ENCODE assay signal across 2 mouse cellular contexts in the genomic region with DNA sequence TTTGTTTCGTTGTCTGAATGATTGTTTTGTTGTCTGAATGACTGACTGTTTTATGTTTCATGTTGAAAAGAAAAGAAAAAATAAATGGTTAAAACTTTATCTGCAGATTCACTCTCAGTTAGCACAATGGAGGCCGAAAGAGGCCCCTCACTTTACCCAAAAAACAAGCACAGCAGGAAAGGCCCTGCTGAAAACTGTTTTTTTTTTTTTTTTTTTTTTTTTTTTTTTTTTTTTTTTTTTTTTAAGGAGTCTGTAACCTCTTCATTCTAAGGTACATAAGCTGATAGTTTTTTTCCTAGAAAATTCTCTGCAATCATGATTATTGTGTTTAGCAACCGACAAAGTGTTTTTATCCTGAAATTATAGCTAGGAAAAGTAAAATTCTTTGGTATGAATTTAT.
A peak's percentile ranks its signal among the peaks of the same experiment; 100 is the strongest.
DNase-seq lines count a peak whose midpoint lies in the region; TF ChIP-seq lines count a peak whose summit lies in the region.
"Not testable (repeated sequence)": the region's sequence is repeated elsewhere in the genome, so short reads cannot be mapped to it uniquely, and the experiment has no call there.

No protein-coding gene starts in this region.

- not testable (repeated sequence) for H3K9me3 ChIP-seq in ES-E14 (ENCODE audit: control insufficient read depth, insufficient read depth, low read depth, low read length); MEL (replicated peaks; ENCODE audit: insufficient read depth, low read length)

- not testable (repeated sequence) for H3K27ac ChIP-seq in ES-E14 (ENCODE audit: insufficient read depth, low read depth, low read length, poor library complexity, severe bottlenecking); MEL (ENCODE audit: control insufficient read depth, low read depth, low read length)

- in situ Hi-C loops in ES-E14 (cut with MboI; ENCODE audit: low sequenced_read_pairs in 2 of 2, unreplicated experiment in 2 of 2): not testable (repeated sequence)

- not testable (repeated sequence) for H3K4me1 ChIP-seq in ES-E14 (ENCODE audit: control insufficient read depth in 2 of 2, insufficient read depth in 2 of 2, low read length in 2 of 2, poor library complexity in 1 of 2); MEL (ENCODE audit: control insufficient read depth in 1 of 2, insufficient read depth in 2 of 2, low read length in 2 of 2)

- TF ChIP-seq POLR2A in MEL (IDR thresholded peaks at IDR 0.05; ENCODE audit: control insufficient read depth in 1 of 2, insufficient read depth in 1 of 2, low read depth in 1 of 2, low read length in 2 of 2, poor library complexity in 1 of 2): not testable (repeated sequence)

- TF ChIP-seq CTCF in MEL (IDR thresholded peaks at IDR 0.05 in 2 of 3, conservative IDR thresholded peaks at IDR 0.05 in 1 of 3; ENCODE audit: control insufficient read depth in 1 of 3, insufficient read depth in 1 of 3, low read depth in 2 of 3, low read length in 3 of 3, poor library complexity in 1 of 3, severe bottlenecking in 1 of 3): not testable (repeated sequence)

- not testable (repeated sequence) for H3K27me3 ChIP-seq in MEL (ENCODE audit: control insufficient read depth in 1 of 2, insufficient read depth in 2 of 2, low read length in 2 of 2)

- H3K36me3 ChIP-seq in ES-E14 (ENCODE audit: control insufficient read depth, insufficient read depth, low read length, poor library complexity, severe bottlenecking); MEL (ENCODE audit: control insufficient read depth in 1 of 2, insufficient read depth in 2 of 2, low read length in 2 of 2): not testable (repeated sequence)

- H3K9ac ChIP-seq in ES-E14 (ENCODE audit: insufficient read depth, low read depth, low read length, poor library complexity, severe bottlenecking); MEL (ENCODE audit: control insufficient read depth, low read depth, low read length, poor library complexity, severe bottlenecking): not testable (repeated sequence)

- TF ChIP-seq RAD21 in MEL (IDR thresholded peaks at IDR 0.05; ENCODE audit: low read depth, low read length): not testable (repeated sequence)

- H3K4me3 ChIP-seq in ES-E14 (ENCODE audit: insufficient read depth in 1 of 2, low read depth in 1 of 2, low read length in 2 of 2, poor library complexity in 1 of 2, severe bottlenecking in 1 of 2); MEL (ENCODE audit: control insufficient read depth in 1 of 2, insufficient read depth in 1 of 2, low read depth in 2 of 2, low read length in 2 of 2): not testable (repeated sequence)

- DNase-seq in ES-E14 (ENCODE audit: low read depth, low spot score); MEL (ENCODE audit: low read depth, low spot score): not testable (repeated sequence)

- TF ChIP-seq EP300 in MEL (IDR thresholded peaks at IDR 0.05; ENCODE audit: low read depth in 1 of 2, low read length in 2 of 2): not testable (repeated sequence)

- H3K79me2 ChIP-seq in MEL (ENCODE audit: control insufficient read depth, insufficient read depth, low read length, poor library complexity): not testable (repeated sequence)

TF ChIP-seq in ES-E14, 5 proteins besides CTCF, POLR2A, EP300 and RAD21:
- TF ChIP-seq ZNF384 (IDR thresholded peaks at IDR 0.05; ENCODE audit: low read depth, low read length): peak; percentile 59; the same call in 1 of the 2 replicates

TF ChIP-seq in MEL, 35 proteins besides CTCF, POLR2A, EP300 and RAD21:
- peak; percentile 53 for TF ChIP-seq ZNF384 (IDR thresholded peaks at IDR 0.05; ENCODE audit: low read depth, low read length)
TF ChIP-seq in MEL: peak in this region for 1; not testable (repeated sequence) for 34.
